Mouse (Mus musculus): ENCODE results near the gene Nans.

GRCm38 (mm10) chr4:46523324-46523723 lies 34.3 kb downstream of the Nans start:
- TF ChIP-seq ZC3H11A (IDR thresholded peaks at IDR 0.05; ENCODE audit: borderline replicate concordance, low read depth, low read length) (no peak), MAFK (IDR thresholded peaks at IDR 0.05; ENCODE audit: insufficient read depth, low read depth, low read length) (no peak), CHD2 (IDR thresholded peaks at IDR 0.05; ENCODE audit: low read depth, low read length) (no peak), ZNF384 (IDR thresholded peaks at IDR 0.05; ENCODE audit: low read depth, low read length) (no peak)

All from ES-E14 (cell line).